Mouse (Mus musculus): ENCODE data around the gene Gm6588. TPM values are rescaled to one million over a fixed set of nuclear protein-coding genes. Genes with fewer than 3 reads are reported as not detected.

Gm6588 gene
- polyA plus RNA-seq (2017; shearing (Covaris generic)) = not detected

DNA sequence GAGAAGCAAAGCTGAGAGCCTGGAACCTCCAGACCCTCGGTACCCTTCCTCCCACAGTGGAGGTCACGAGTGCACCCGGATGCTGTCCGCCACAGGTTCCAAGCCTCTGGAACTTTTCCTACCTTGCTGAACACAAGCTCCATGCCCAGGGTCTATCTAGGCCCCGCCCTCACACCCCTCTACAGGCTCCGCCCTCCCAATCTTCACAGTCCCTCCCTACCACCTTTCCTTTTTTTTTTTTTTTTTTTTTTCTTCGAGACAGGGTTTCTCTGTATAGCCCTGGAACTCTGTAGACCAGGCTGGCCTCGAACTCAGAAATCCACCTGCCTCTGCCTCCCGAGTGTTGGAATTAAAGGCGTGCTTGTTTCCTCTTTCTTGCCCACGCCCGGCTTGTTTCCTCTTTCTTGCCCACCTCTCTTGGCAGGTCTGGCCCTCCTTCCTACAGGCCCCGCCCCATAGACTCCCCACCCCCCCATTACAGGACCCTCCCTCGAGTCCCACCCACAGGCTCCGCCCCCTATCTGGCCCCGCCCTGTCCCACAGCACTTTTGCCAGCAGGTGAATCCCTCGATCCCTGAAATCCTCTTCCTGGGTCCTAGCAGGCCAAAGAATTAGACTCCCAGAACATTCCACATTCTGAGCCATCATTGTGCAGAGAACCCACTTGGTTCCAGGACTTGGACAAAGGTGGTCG is at the start of gene Gm6588:
Gene Gm6588, plus strand, starts transcription at position 680 of the 694 bp plus-strand sequence.

Other genes starting within 250 kb of the Gm6588 start
- 0.51 TPM for gene Cryba4, start 196.9 kb upstream of the Gm6588 start, polyA plus RNA-seq (2017; shearing (Covaris generic))
- not detected for gene Crybb1, start 193.6 kb upstream of the Gm6588 start, polyA plus RNA-seq (2017; shearing (Covaris generic))
- 92.5 TPM for gene Tpst2, start 172.7 kb upstream of the Gm6588 start, polyA plus RNA-seq (2017; shearing (Covaris generic))
- gene Tfip11, start 123.1 kb upstream of the Gm6588 start, polyA plus RNA-seq (2017; shearing (Covaris generic)) = 47.7 TPM
- gene Srrd, start 106.4 kb upstream of the Gm6588 start, polyA plus RNA-seq (2017; shearing (Covaris generic)) = 3.1 TPM
- gene Hps4, start 106.3 kb upstream of the Gm6588 start, polyA plus RNA-seq (2017; shearing (Covaris generic)) = 27.2 TPM
- 0.36 TPM for gene Gm6583, start 93.4 kb upstream of the Gm6588 start, polyA plus RNA-seq (2017; shearing (Covaris generic))
- not detected for gene Asphd2, start 54.6 kb upstream of the Gm6588 start, polyA plus RNA-seq (2017; shearing (Covaris generic))
- gene Sez6l, start 127.8 kb downstream of the Gm6588 start, polyA plus RNA-seq (2017; shearing (Covaris generic)) = not detected